Mouse (Mus musculus) adrenal gland, adult (tissue): ENCODE data around the gene Spef1.

ENCODE experiments used
- DNase-seq, 2 experiments: peaks; one replicate each; pipeline ENCODE4 v3.0.0; 2022 to 2023; ENCODE audit warnings: low spot score in 1 of 2; ENCODE audit not compliant: inconsistent age in 2 of 2

The Spef1 gene

GRCm38 (mm10) chr2:131125964-131126815 lies 60.9 kb downstream of the Spef1 start:
- DNase-seq: peak in 1 of 2 experiments; percentile 23

DNA sequence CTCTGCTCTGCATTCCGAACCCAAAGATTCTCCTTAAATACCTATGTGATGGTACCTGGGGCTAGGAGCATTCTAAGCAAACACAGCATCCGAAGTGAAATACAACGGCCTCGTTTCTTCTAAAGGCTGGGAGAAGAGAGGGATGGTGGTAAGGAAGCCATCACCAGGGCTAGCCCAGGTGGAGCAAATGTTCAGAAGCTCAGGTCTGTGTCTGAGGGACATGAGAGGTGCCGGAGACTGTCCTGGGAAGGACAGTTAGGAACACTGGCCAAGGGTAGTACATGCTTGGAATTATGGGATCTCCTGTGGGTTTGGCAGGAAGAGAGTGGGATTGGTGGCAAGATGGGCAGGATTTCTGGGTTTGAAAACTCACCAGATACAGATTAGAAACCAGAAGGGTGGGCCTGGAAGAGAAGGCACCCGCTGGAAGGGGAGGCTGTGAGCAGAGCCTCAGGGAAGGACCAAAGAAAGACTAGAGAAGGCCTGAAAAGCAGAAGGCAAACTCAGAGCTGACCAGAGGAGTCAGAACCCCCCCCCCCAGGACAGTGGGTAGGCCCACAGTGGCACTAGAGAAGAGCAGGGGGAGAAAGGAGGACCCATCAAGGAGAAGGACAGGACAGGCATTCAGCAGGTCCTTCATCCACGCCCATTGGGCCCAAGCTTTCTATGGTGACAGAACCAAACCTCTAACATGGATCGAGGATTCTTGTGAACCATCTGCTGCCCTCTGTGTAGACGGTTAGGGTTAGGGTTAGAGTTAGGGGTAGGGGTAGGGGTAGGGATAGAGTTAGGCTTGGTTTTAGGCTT lies 61.7 kb downstream of the Spef1 start:
- peak in 1 of 2 experiments; percentile 17 for DNase-seq

DNA sequence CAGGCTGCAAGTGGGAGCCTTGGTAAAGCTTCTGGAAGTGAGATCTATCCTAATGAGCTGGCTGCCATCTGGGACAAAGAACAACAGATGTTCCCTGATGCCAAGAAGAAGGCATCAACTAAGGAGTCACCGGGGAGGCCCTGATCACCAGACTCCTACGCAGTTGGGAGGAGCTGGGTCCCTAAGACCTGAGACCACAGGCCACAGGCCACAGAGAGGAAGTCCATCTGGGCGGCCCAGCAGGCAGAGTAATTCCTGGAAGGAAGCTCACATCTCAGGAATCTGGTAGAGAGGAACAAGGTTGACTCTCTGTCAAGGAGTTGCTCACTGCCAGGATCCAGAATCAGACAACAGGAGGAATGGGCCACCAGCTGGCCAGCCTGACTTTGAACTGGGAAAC lies 62.9 kb downstream of the Spef1 start:
- DNase-seq: peak in 1 of 2 experiments; percentile 43
